Mouse (Mus musculus): ENCODE results near the gene Irf9. TPM values are rescaled to one million over a fixed set of nuclear protein-coding genes. Genes with fewer than 3 reads are reported as not detected.

Irf9 gene
- polyA plus RNA-seq, 1 experiment: 77.7 TPM

DNA sequence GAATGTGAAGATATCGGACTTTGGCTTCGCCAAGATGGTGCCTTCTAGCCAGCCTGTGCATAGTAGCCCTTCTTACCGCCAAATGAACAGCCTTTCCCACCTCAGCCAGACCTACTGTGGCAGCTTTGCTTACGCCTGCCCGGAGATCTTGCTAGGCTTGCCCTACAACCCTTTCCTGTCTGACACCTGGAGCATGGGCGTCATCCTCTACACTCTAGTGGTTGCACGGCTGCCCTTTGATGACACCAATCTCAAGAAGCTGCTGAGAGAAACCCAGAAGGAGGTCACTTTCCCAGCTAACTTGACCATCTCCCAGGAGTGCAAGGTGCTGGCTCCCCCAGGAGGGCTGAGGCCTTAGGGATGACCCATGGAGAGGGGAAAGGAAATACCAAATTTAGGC lies 48.2 kb downstream of the Irf9 start:
- H3K4me3 ChIP-seq (ENCODE audit: insufficient read depth, low read length): no peak overlapping the region
- peaks cover 16% of the 10 kb centered on the region for H3K4me1 ChIP-seq (ENCODE audit: control insufficient read depth, insufficient read depth, low read length)
- H3K27ac ChIP-seq (ENCODE audit: insufficient read depth, low read depth, low read length): no peak overlapping the region
- TF ChIP-seq POLR2A (IDR thresholded peaks at IDR 0.05; ENCODE audit: borderline replicate concordance, low read depth, low read length) (no peak), CTCF (IDR thresholded peaks at IDR 0.05; ENCODE audit: low read depth, low read length) (no peak)

DNA sequence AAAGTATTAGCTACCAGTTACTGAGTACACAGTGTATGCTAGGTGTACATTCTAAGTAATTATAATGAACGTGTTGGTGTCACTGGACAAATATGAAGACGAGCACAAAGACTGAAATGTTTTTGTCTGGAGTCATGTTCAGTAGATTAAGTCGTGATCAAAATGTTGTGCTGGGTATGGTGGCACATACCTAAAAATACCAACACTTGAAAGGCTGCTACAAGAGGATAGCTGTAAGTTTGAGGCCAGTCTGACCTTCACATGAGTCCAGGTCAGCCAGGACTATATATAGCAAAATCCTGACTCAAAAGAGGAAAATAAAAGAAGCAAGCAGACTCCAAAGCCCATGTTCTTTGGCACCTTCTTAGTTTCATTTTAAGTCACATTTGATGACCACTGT lies 53.6 kb downstream of the Irf9 start:
- peaks cover 13% of the 10 kb centered on the region for H3K4me1 ChIP-seq (ENCODE audit: control insufficient read depth, insufficient read depth, low read length)
- TF ChIP-seq CTCF (IDR thresholded peaks at IDR 0.05; ENCODE audit: low read depth, low read length): no peak
- TF ChIP-seq POLR2A (IDR thresholded peaks at IDR 0.05; ENCODE audit: borderline replicate concordance, low read depth, low read length): no peak
- H3K27ac ChIP-seq (ENCODE audit: insufficient read depth, low read depth, low read length): no peak overlapping the region
- no peak overlapping the region for H3K4me3 ChIP-seq (ENCODE audit: insufficient read depth, low read length)

DNA sequence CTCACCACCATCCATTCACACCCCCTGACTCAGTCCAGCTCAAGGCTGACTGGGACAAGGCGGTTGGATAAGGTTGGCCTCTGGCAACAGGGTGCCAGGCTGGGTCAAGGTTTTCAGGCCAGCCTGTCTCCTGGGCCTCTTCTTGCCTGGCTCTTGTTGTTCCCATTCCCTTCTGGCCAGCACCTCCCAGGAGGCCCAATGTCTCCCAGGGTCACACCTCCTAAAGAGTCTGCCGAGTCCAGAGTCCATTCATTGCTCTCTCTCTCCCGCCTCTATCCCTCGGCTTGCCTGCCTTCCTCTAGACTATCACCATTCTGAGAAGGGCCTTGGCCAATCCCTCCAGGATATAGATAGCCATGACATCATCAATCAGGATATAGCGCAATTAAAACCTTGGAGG lies 54.6 kb downstream of the Irf9 start:
- TF ChIP-seq POLR2A (IDR thresholded peaks at IDR 0.05; ENCODE audit: borderline replicate concordance, low read depth, low read length): no peak
- no peak for TF ChIP-seq CTCF (IDR thresholded peaks at IDR 0.05; ENCODE audit: low read depth, low read length)
- Histone ChIP-seq H3K4me3 (ENCODE audit: insufficient read depth, low read length) (no peak overlapping the region), H3K27ac (ENCODE audit: insufficient read depth, low read depth, low read length) (no peak overlapping the region), H3K4me1 (ENCODE audit: control insufficient read depth, insufficient read depth, low read length) (peaks cover 13% of the 10 kb centered on the region)

Other genes with a start within 250 kb of the Irf9 start
- gene Dhrs4, start 124.8 kb upstream of the Irf9 start, polyA plus RNA-seq (2012; ENCODE audit: insufficient read depth, insufficient read length, missing spikeins): 28.3 and 33.4 TPM in 2 replicates
- gene Carmil3, start 112.9 kb upstream of the Irf9 start, polyA plus RNA-seq (2012; ENCODE audit: insufficient read depth, insufficient read length, missing spikeins): 0.43 TPM in 1 of 2 replicates, not detected in the other
- gene Cpne6, start 93.1 kb upstream of the Irf9 start, polyA plus RNA-seq (2012; ENCODE audit: insufficient read depth, insufficient read length, missing spikeins): not detected in 2 replicates
- not detected in 2 replicates for gene Nrl, start 78.6 kb upstream of the Irf9 start, polyA plus RNA-seq (2012; ENCODE audit: insufficient read depth, insufficient read length, missing spikeins)
- 34.7 and 38.6 TPM in 2 replicates for gene Pck2, start 63.3 kb upstream of the Irf9 start, polyA plus RNA-seq (2012; ENCODE audit: insufficient read depth, insufficient read length, missing spikeins)
- 54.5 and 57.0 TPM in 2 replicates for gene Dcaf11, start 43.6 kb upstream of the Irf9 start, polyA plus RNA-seq (2012; ENCODE audit: insufficient read depth, insufficient read length, missing spikeins)
- not detected in 2 replicates for gene A730061H03Rik, start 43.2 kb upstream of the Irf9 start, polyA plus RNA-seq (2012; ENCODE audit: insufficient read depth, insufficient read length, missing spikeins)
- gene Fitm1, start 28.0 kb upstream of the Irf9 start, polyA plus RNA-seq (2012; ENCODE audit: insufficient read depth, insufficient read length, missing spikeins): not detected in 2 replicates
- 382 and 397 TPM in 2 replicates for gene Psme1, start 25.4 kb upstream of the Irf9 start, polyA plus RNA-seq (2012; ENCODE audit: insufficient read depth, insufficient read length, missing spikeins)
- 19.3 and 21.9 TPM in 2 replicates for gene Emc9, start 18.3 kb upstream of the Irf9 start, polyA plus RNA-seq (2012; ENCODE audit: insufficient read depth, insufficient read length, missing spikeins)
- 219 and 291 TPM in 2 replicates for gene Psme2, start 12.5 kb upstream of the Irf9 start, polyA plus RNA-seq (2012; ENCODE audit: insufficient read depth, insufficient read length, missing spikeins)
- gene Rnf31, start 11.9 kb upstream of the Irf9 start, polyA plus RNA-seq (2012; ENCODE audit: insufficient read depth, insufficient read length, missing spikeins): 38.5 and 45.6 TPM in 2 replicates
- gene Rec8, start 14.5 kb downstream of the Irf9 start, polyA plus RNA-seq (2012; ENCODE audit: insufficient read depth, insufficient read length, missing spikeins): 0.25 TPM in 1 of 2 replicates, not detected in the other
- 31.4 and 33.3 TPM in 2 replicates for gene Ipo4, start 32.4 kb downstream of the Irf9 start, polyA plus RNA-seq (2012; ENCODE audit: insufficient read depth, insufficient read length, missing spikeins)
- gene Gm49378, start 34.3 kb downstream of the Irf9 start, polyA plus RNA-seq (2012; ENCODE audit: insufficient read depth, insufficient read length, missing spikeins): 0.59 and 3.0 TPM in 2 replicates
- 61.9 and 64.9 TPM in 2 replicates for gene Tm9sf1, start 40.2 kb downstream of the Irf9 start, polyA plus RNA-seq (2012; ENCODE audit: insufficient read depth, insufficient read length, missing spikeins)
- 1.6 and 1.7 TPM in 2 replicates for gene Tssk4, start 46.6 kb downstream of the Irf9 start, polyA plus RNA-seq (2012; ENCODE audit: insufficient read depth, insufficient read length, missing spikeins)
- 35.9 and 36.3 TPM in 2 replicates for gene Mdp1, start 56.9 kb downstream of the Irf9 start, polyA plus RNA-seq (2012; ENCODE audit: insufficient read depth, insufficient read length, missing spikeins)
- gene Gmpr2, start 68.4 kb downstream of the Irf9 start, polyA plus RNA-seq (2012; ENCODE audit: insufficient read depth, insufficient read length, missing spikeins): 38.8 and 41.2 TPM in 2 replicates
- gene Nedd8, start 68.6 kb downstream of the Irf9 start, polyA plus RNA-seq (2012; ENCODE audit: insufficient read depth, insufficient read length, missing spikeins): 318 and 335 TPM in 2 replicates
- gene Tinf2, start 78.2 kb downstream of the Irf9 start, polyA plus RNA-seq (2012; ENCODE audit: insufficient read depth, insufficient read length, missing spikeins): 18.0 and 19.5 TPM in 2 replicates
- 0.59 and 1.1 TPM in 2 replicates for gene Tgm1, start 110.4 kb downstream of the Irf9 start, polyA plus RNA-seq (2012; ENCODE audit: insufficient read depth, insufficient read length, missing spikeins)
- gene Rabggta, start 118.7 kb downstream of the Irf9 start, polyA plus RNA-seq (2012; ENCODE audit: insufficient read depth, insufficient read length, missing spikeins): 28.2 and 29.4 TPM in 2 replicates
- 117 and 120 TPM in 2 replicates for gene Dhrs1, start 142.1 kb downstream of the Irf9 start, polyA plus RNA-seq (2012; ENCODE audit: insufficient read depth, insufficient read length, missing spikeins)
- gene Nop9, start 142.1 kb downstream of the Irf9 start, polyA plus RNA-seq (2012; ENCODE audit: insufficient read depth, insufficient read length, missing spikeins): 17.1 and 22.1 TPM in 2 replicates
- 0.67 TPM in 1 of 2 replicates, not detected in the other for gene Cideb, start 154.9 kb downstream of the Irf9 start, polyA plus RNA-seq (2012; ENCODE audit: insufficient read depth, insufficient read length, missing spikeins)
- gene Ltb4r2, start 157.9 kb downstream of the Irf9 start, polyA plus RNA-seq (2012; ENCODE audit: insufficient read depth, insufficient read length, missing spikeins): 0.15 and 0.25 TPM in 2 replicates
- gene Ltb4r1, start 162.4 kb downstream of the Irf9 start, polyA plus RNA-seq (2012; ENCODE audit: insufficient read depth, insufficient read length, missing spikeins): 1.5 and 1.7 TPM in 2 replicates
- not detected in 2 replicates for gene Adcy4, start 180.5 kb downstream of the Irf9 start, polyA plus RNA-seq (2012; ENCODE audit: insufficient read depth, insufficient read length, missing spikeins)
- 28.4 and 31.8 TPM in 2 replicates for gene Ripk3, start 185.3 kb downstream of the Irf9 start, polyA plus RNA-seq (2012; ENCODE audit: insufficient read depth, insufficient read length, missing spikeins)
- 0.36 and 0.99 TPM in 2 replicates for gene Nfatc4, start 219.6 kb downstream of the Irf9 start, polyA plus RNA-seq (2012; ENCODE audit: insufficient read depth, insufficient read length, missing spikeins)

All from bone marrow macrophage, adult 2 months (primary cell).